Mouse (Mus musculus): Measurements from ENCODE around the gene Csnk2a2.

The Csnk2a2 gene

DNA sequence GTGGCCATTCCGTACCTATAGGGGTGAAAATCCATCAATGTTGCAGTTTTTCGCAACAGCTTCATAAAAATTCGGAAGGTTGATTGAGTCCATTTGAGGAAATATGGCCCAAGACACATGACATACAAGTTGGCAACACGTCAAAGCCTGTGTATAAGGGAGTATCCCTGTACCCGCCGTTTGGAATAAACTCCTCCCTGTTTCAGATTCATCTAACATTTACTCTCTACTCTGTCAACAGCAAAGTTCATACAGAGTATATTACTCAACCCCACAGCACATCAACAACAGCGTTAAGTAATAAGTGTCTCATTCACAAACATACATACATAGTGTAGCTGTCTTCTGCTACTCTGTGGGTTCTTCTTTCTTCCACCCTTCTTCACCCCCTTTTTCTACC, 65.2 kb downstream of the Csnk2a2 start:
- WGBS, result 86% methylated on average over 7 of the region's 7 CpGs

DNA sequence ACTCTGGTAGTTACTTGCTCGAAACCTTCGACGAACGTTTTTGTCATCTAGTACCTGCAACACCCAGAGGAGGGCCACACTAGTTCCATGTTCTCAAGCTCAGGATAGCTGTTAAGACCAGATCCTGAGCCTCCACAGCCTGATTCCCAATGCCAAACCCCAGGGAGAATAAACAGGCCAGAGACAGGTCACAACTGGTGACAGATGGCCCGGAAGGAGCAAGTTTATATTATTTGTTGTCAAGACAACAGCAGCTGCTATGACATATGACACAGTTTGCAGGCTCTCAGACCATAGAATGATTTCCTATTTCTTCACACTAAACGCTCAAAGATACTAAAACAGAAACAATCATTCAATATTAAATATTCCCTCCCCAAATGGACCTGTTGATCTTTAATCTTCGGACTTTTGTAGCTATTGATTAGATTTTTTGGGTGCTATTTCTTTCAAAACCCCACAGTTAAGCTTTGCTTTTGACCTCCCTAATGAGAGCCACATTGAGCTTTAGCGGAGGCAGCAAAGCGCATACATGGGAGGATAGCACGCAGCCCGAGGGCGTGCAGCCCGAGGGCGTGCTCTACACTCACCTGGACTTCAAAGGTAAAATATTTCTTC, 67.5 kb downstream of the Csnk2a2 start:
- WGBS, result 91% methylated on average over 14 of the region's 14 CpGs

DNA sequence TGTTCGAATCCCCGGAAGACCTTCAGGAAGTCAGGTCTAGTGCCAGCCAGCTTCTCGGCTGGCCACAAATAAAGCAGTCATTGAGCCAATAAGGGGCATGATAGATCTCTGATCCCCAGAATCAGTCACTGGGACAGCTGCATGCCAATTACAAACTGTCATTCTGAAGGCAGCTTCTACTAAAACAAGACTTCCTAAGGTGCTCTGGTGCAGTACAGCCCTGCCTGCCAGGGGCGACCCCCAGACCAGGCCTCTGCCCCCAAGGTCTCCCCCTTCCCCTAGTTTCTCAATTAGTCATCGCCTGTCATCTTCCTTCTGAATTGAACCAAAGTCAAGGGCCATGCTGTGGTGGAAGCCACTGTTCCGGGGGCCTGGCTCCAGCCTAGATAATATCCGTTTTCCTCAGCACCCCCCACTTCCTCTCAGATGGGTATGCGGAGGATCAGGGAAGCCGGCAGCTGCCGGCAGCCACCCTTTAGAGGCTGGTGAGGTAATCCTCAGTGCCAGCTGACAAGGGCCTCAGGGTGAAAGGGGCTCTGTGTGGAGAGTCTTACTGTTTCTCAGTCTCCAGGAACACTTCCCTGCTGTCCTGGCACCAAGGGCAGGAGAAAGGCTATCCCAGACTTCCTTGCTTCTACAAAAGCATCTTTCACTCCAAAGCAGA, 78.4 kb downstream of the Csnk2a2 start:
- 59% methylated on average over 10 of the region's 10 CpGs for WGBS

DNA sequence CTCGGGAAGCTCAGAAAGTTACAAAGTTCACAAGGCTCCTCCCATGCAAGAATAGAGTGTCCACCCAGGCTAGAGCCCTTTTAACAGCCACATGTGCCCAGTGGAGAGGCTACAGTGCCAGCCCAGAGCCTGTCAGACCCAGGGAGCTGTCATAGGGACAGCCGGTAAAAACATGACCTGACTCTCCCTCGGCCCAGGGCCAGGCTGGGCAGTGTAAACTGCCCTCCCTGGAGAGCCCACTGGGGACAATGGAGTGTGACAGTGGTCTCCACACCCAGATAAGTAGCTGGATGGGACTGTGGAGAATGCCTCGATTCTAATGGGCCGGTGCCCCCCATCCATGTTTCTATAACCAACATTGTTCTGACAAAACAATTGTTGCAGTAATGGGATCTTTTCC, 80.3 kb downstream of the Csnk2a2 start:
- 66% methylated on average over 5 of the region's 5 CpGs for WGBS

DNA sequence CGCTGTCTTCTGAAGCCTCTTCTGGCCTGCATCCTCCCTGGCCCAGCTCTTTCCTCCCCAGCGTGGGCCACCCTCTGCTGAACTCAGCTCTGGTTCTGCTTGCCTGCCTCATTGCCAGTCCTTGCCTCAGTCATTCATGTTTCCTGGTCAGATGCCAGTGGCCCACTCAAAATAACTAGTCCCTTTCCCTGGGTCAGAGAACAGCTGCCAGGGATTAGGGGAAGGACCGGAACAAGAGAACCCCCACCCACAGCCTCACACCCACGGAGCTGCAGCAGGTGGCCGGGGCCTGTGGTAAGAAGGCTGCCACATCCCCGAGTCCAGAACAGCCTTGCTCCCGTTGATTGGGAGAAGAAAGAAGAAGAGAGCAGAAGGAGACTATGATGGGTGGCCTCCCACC, 88.7 kb downstream of the Csnk2a2 start:
- 58% methylated on average over 7 of the region's 7 CpGs for WGBS

DNA sequence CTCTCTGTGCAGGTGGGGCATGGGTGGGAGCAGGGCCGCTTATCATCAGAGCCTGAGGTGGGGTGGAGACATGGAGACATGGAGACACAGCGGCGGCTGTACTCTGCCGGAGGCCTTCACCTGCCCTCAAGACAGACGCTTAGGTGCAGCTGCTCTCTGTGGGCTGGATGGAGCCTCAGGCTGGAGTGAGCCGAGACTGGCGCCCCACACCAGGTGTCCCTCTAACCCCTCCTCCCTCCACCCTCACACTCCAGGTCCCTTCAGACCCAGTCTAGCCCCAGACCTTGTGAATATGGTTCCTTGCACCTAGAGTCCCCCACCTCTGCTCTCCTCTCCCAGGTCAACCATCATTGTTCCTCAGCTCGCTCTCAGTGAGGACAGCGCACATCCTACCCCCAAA, 90.7 kb downstream of the Csnk2a2 start:
- 95% methylated on average over 9 of the region's 9 CpGs for WGBS

DNA sequence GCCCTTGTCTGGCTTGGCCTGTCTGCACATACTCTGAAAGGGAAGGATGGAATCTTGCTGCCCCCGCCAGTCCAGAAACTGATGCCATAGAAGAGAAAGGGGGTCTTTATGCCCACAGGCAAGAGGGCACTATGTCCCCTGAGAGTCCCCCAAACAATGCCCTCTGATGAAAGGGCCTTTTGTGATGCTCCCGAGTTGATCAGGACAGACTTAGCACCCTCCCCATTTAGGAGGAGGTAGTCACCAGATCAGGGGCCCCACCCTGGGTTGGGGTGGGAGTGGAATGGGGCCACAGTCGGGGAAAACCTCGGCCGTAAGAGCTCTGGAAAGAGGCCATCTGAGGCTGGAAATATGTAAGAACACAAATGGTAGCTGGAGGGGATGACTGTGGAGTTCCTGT, 92.6 kb downstream of the Csnk2a2 start:
- WGBS, result 61% methylated on average over 5 of the region's 5 CpGs

DNA sequence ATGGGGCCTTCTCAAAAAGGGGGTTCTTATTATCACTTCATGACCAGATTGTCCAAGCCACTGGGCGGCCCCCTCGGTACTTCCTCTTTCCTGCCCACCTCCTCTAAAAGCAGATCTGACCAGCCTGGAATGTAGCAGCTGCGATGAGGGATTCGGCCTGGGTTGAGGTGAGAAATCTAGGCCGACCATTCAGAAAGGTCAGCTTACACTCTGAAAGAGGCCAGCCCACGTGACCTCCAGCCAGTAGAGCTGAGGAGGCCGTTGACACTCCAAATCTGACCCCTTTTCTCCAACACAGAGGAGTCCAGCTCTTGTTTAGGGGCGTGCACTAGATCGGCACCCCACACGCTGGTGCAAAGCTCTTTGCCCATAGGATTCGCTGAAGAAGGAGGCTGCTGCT, 93.1 kb downstream of the Csnk2a2 start:
- 82% methylated on average over 11 of the region's 11 CpGs for WGBS

Measured in cerebral cortex, adult 2 months (tissue).